Mouse (Mus musculus) thymus, postnatal 36 days (tissue): ENCODE results near the gene Ss18l1.
A peak's percentile ranks its signal among the peaks of the same experiment; 100 is the strongest.

Experiments used
- DNase-seq, 2 experiments: peaks; one replicate each; pipeline ENCODE4 v3.0.0; 2022; ENCODE audit warnings: mixed read lengths in 2 of 2

The Ss18l1 gene

GRCm38 (mm10) chr2:180040406-180040805 lies 1.9 kb upstream of the Ss18l1 start:
- DNase-seq, result no peak

- peak; percentile 47 to 66 for DNase-seq
These were observed 593 bp upstream of the Ss18l1 start for GRCm38 (mm10) chr2:180041577-180042255.

GRCm38 (mm10) chr2:180042858-180043515 lies 678 bp downstream of the Ss18l1 start:
- DNase-seq, result peak in 1 of 2 experiments; percentile 75

GRCm38 (mm10) chr2:180045283-180045682 lies 3.0 kb downstream of the Ss18l1 start:
- DNase-seq, result peak in 1 of 2 experiments; percentile 19

- DNase-seq, result no peak
These were observed 5.3 kb downstream of the Ss18l1 start for GRCm38 (mm10) chr2:180047580-180047979.

GRCm38 (mm10) chr2:180047980-180048635 lies 5.8 kb downstream of the Ss18l1 start:
- no peak for DNase-seq

- peak; percentile 81 to 84 for DNase-seq
These were observed 8.7 kb downstream of the Ss18l1 start for GRCm38 (mm10) chr2:180050986-180051385.

- DNase-seq, result peak; percentile 44 to 47
These were observed 9.9 kb downstream of the Ss18l1 start for GRCm38 (mm10) chr2:180051986-180052733.

- DNase-seq, result no peak
These were observed 10.7 kb downstream of the Ss18l1 start for GRCm38 (mm10) chr2:180053001-180053400.

GRCm38 (mm10) chr2:180063338-180064131 lies 21.2 kb downstream of the Ss18l1 start:
- DNase-seq, result no peak

GRCm38 (mm10) chr2:180069770-180070480 lies 27.6 kb downstream of the Ss18l1 start:
- no peak for DNase-seq

- DNase-seq, result peak; percentile 93
These were observed 28.5 kb downstream of the Ss18l1 start, which contains the start of gene Mtg2 for GRCm38 (mm10) chr2:180070481-180071453. Gene Mtg2 (plus strand): TSS chr2:180070588.

GRCm38 (mm10) chr2:180071671-180072070 lies 29.4 kb downstream of the Ss18l1 start:
- no peak for DNase-seq

GRCm38 (mm10) chr2:180072886-180073285 lies 30.6 kb downstream of the Ss18l1 start:
- DNase-seq, result peak; percentile 54 to 78

- no peak for DNase-seq
These were observed 35.3 kb downstream of the Ss18l1 start for GRCm38 (mm10) chr2:180077622-180078021.

GRCm38 (mm10) chr2:180080680-180081079 lies 38.4 kb downstream of the Ss18l1 start:
- no peak for DNase-seq

GRCm38 (mm10) chr2:180083063-180083462 lies 40.8 kb downstream of the Ss18l1 start:
- no peak for DNase-seq

- DNase-seq, result no peak
These were observed 42.3 kb downstream of the Ss18l1 start for GRCm38 (mm10) chr2:180084565-180084964.

- no peak for DNase-seq
These were observed 43.8 kb downstream of the Ss18l1 start for GRCm38 (mm10) chr2:180085926-180086636.

GRCm38 (mm10) chr2:180086637-180087027 lies 44.3 kb downstream of the Ss18l1 start:
- DNase-seq, result no peak
